Mouse (Mus musculus) bone marrow, adult 2 months (tissue): ENCODE measurements around the gene Mrps35. TPM values are rescaled to one million over a fixed set of nuclear protein-coding genes. Genes with fewer than 3 reads are reported as not detected.

Experiments used
- H3K27ac ChIP-seq: fragments of 200-500 bp; 2 replicates; pipeline ENCODE4 v1.5.1; 2012; ENCODE audit warnings: low read depth, mild to moderate bottlenecking, control low read depth, inconsistent platforms, low read length; ENCODE audit not compliant: control insufficient read depth, poor library complexity, insufficient read depth
- H3K4me1 ChIP-seq: fragments of 200-500 bp; 2 replicates; pipeline ENCODE4 v1.6.1; 2011; ENCODE audit warnings: low read length; ENCODE audit not compliant: control insufficient read depth, insufficient read depth
- H3K4me3 ChIP-seq: fragments of 200-500 bp; replicated peaks from 2 replicates; pipeline ENCODE3; 2011; ENCODE audit warnings: mild to moderate bottlenecking, low read depth, low read length, control low read depth; ENCODE audit not compliant: control insufficient read depth
- CTCF ChIP-seq: fragments of 200-500 bp; IDR thresholded peaks from 2 replicates; pipeline ENCODE4 v1.5.1; 2011; ENCODE audit warnings: low read length, control low read depth; ENCODE audit not compliant: control insufficient read depth, insufficient read depth
- POLR2A ChIP-seq: fragments of 200-500 bp; IDR thresholded peaks from 2 replicates; pipeline ENCODE4 v1.6.1; 2011; ENCODE audit warnings: low read depth, mild to moderate bottlenecking, control low read depth, low read length, borderline replicate concordance; ENCODE audit not compliant: control insufficient read depth
- WGBS: fragments of 180-500 bp; shearing (Covaris S2); methylation state at CpG from one replicate; pipeline ENCODE4 v1.1.7; 2018; 5-methylcytosine and 5-hydroxymethylcytosine counted together
- polyA plus RNA-seq: library from polyadenylated mRNA; stranded (reverse); fragments of >200 nt; gene quantifications from 2 replicates; pipeline ENCODE4 v1.2.4, GENCODE M21; 2011; ENCODE audit warnings: low replicate concordance; ENCODE audit not compliant: missing spikeins, insufficient read depth, insufficient read length

Mrps35 gene
- polyA plus RNA-seq, 1 experiment = 41.9 TPM

DNA sequence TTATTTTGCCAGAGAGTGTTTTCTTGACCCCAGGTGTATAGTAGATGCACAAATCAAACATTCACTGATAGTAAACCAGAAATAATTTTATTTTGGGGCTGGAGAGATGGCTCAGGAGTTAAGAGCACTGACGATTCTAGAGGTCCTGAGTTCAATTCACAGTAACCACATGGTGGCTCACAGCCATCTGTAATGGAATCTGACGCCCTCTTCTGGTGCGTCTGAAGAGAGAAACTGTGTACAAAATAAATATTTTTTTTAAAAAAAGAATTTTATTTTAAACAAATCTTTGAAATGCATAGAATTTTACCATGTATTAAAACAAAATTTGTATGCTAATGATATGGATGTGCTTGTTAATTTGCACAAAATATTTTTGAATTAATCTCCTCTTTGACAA lies 46.0 kb downstream of the Mrps35 start:
- TF ChIP-seq CTCF (no peak), POLR2A (no peak)
- no peak overlapping the region for H3K27ac ChIP-seq
- H3K4me1 ChIP-seq = peaks cover 4% of the 10 kb centered on the region; the same call in 1 of the 2 replicates
- WGBS = 69% methylated on average over 3 of the region's 3 CpGs
- H3K4me3 ChIP-seq = no peak overlapping the region

DNA sequence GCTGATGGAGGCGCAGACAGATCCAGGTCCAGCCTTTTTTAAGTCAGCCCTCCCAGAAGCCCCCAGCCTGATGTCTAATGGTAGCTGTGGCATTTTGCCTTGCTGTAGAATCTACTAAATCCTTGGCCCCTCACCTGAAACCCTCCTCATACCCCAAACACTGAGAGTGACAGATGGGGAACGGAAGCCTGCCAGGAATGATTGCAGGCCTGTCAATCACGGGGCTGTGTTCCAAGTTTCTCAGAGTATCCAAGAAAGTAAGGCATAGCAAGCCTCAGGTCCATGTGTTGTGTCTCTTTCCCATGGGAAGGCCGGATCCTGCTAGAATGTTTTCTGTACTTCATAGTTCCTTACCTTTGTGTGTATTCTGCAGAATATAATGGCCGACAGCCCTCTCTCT lies 47.6 kb downstream of the Mrps35 start:
- H3K4me1 ChIP-seq = peaks cover 4% of the 10 kb centered on the region; the same call in 1 of the 2 replicates
- TF ChIP-seq POLR2A (no peak), CTCF (no peak)
- H3K4me3 ChIP-seq = no peak overlapping the region
- H3K27ac ChIP-seq = no peak overlapping the region
- WGBS = 81% methylated on average over 5 of the region's 5 CpGs

DNA sequence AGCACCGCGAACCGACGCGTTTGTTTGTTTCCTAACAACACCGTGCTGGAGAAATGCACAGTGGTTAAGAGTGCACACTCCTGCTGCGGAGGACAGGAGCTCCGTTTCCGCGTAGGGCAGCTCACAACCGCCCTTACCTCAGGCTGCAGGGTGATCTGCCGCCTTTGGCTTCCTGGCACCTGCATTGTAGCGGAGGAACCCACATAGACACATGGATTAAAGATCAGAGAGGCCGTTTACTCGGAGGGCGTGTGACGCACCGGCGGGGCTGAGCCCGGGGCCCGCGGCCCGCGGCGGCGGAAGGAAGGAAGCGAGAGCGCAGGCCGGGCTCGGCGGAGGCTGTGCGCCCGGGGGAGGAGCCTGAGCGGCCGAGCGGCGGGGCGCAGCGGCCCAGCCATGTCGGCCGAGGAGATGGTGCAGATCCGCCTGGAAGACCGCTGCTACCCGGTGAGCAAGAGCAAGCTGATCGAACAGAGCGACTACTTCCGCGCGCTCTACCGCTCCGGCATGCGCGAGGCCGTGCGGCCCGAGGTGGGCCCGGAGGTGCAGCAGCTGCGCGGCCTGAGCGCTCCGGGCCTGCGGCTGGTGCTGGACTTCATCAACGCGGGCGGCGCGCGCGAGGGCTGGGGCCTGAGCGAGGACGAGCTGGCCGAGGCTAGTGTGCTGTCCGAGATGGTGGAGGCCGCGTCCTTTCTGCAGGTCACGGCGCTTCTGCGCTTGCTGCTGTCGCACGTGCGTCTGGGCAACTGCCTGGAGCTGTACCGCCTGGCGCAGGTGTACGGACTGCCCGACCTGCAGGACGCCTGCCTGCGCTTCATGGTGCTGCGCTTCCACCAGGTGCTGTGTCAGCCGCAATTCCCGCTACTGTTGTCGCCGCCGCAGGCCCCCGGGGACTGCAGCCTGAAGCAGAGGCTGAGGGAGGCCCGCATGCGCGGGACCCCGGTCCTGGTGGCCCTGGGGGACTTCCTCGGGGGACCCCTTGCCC lies 48.9 kb downstream of the Mrps35 start, which contains the start of gene Klhl42:
TSS of gene Klhl42 (plus strand) at position 244 of the 985 bp plus-strand sequence.
- TF ChIP-seq POLR2A = peak; percentile 68; the same call in 1 of the 2 replicates
- TF ChIP-seq CTCF = no peak
- Histone ChIP-seq H3K4me1 (peaks cover 4% of the 10 kb centered on the region; the same call in 1 of the 2 replicates), H3K4me3 (peak within 1 kb of the TSS; percentile 92), H3K27ac (peak within 1 kb of the TSS; percentile 84)
- WGBS = under 1% methylated on average over 98 of the region's 99 CpGs

DNA sequence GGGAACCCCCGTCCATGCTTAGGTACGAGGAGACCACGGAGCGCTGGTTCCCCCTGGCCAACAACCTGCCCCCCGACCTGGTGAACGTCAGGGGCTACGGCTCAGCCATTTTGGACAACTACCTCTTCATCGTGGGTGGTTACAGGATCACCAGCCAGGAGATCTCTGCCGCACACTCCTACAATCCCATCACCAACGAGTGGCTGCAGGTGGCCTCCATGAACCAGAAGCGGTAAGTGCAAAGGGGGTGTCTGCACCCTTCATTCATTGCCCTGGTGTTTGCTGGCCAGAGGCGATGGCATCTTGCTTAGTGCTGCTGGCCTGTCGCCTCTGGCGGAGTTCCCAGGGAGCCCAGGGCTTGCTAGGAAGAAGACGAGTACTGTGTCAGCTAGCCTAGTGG lies 49.6 kb downstream of the Mrps35 start:
- Histone ChIP-seq H3K4me1 (peaks cover 4% of the 10 kb centered on the region; the same call in 1 of the 2 replicates), H3K27ac (peak overlapping the region; percentile 84), H3K4me3 (peak overlapping the region; percentile 92)
- no peak for TF ChIP-seq CTCF
- 2% methylated on average over 15 of the region's 15 CpGs for WGBS

DNA sequence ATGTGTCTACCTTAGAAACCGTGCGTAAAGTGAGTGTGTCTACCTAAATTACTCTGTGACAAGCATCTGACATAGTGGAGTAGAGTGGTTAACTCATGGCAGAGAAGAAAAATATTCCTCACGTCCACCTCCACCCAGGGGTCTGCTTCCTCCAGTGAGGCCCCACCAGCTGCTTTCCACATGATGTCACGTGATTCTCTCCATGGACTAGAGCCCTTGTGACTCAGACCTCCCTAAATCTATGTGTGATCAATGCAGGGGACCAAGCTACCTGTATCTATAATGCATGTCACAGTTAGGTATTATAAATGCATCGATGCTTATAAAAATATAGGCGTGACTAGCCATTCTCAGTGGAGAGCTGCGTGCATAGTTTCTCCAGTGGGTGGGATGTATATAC lies 52.2 kb downstream of the Mrps35 start:
- Histone ChIP-seq H3K4me3 (no peak overlapping the region), H3K4me1 (peaks cover 5% of the 10 kb centered on the region; the same call in 1 of the 2 replicates), H3K27ac (no peak overlapping the region)
- WGBS = 81% methylated on average over 7 of the region's 7 CpGs
- TF ChIP-seq POLR2A (no peak), CTCF (no peak)

DNA sequence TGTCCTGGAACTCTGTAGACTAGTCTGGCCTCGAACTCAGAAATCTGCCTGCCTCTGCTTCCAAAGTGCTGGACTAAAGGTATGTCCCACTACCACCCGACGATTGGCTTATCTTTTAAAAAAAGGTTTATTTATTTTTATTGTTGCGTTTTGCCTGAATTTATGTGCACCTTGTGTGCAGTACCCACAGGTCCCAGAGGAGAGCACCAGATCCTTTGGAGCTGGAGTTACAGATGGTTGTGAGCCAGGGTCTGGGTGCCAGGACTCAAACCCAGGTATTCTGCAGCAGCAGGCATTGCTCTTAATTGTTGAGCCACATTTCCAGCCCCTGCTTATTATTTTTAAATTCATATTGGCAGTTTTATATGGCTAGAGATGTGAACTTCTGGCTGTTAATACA lies 53.5 kb downstream of the Mrps35 start:
- Histone ChIP-seq H3K27ac (no peak overlapping the region), H3K4me1 (peaks cover 4% of the 10 kb centered on the region; the same call in 1 of the 2 replicates), H3K4me3 (no peak overlapping the region)
- WGBS = 93% methylated on average over 4 of the region's 4 CpGs
- no peak for TF ChIP-seq CTCF
- TF ChIP-seq POLR2A = no peak

DNA sequence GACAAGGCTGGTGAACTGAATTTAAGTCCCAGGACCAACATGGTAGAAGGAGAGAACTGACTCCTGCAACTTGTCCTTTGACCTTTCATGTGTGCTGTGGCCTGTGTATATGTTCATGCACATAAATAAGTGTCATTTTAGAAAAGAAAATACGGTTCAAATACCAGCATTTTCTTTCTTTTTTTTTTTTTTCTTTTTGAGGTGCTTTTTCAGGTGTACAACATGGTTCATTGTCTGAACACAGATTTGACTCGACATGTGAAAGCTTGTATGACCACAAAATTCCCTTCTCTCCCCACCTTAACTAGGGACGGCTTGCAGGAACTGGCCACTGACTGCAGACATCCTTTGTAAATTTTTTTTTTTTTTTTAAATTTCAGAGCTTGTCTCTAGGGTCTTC lies 54.4 kb downstream of the Mrps35 start:
- TF ChIP-seq POLR2A = no peak
- TF ChIP-seq CTCF = no peak
- WGBS = 47% methylated on average over 3 of the region's 3 CpGs
- peak overlapping the region; percentile 44; the same call in 1 of the 2 replicates for H3K27ac ChIP-seq
- H3K4me1 ChIP-seq = peaks cover 4% of the 10 kb centered on the region; the same call in 1 of the 2 replicates
- H3K4me3 ChIP-seq = no peak overlapping the region

DNA sequence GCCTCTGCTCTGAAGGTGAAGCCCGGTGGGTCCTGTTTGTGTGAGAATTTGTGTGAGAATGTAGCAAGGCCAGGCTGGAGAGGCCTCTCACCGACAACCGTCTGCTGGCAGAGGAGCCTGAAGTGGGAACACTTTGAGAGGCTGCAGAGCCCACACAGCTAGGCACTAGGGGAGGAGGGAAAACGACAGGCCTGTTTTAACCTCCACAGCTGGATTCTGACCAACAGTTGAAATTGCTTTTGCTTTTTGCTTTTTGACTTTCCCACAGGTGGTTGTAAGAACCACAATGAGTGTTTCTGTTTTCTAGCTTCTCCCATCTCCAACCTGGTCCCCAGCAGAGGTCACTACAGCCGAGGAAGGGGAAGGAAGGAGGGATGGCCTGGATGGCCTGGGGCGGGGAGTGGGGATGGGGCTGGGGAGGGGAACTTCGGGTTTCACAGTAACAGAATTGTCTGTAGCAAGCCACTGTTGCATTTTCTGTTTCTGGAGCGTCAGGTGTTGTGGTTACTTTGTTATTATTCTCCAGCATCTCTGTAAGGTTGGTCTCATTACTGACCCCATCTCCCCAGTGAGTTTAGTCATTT lies 54.9 kb downstream of the Mrps35 start:
- Histone ChIP-seq H3K27ac (peak overlapping the region; percentile 44), H3K4me3 (no peak overlapping the region), H3K4me1 (peaks cover 2% of the 10 kb centered on the region; the same call in 1 of the 2 replicates)
- 27% methylated on average over 8 of the region's 8 CpGs for WGBS
- TF ChIP-seq POLR2A (no peak), CTCF (no peak)
